Mouse (Mus musculus) liver, embryonic 13.5 days (tissue): ENCODE measurements around the gene Wdr20. TPM values are rescaled to one million over a fixed set of nuclear protein-coding genes. Genes with fewer than 3 reads are reported as not detected.

Experiments
- ATAC-seq: fragments of 200-750 bp; cut with Nextera tagmentation; 2 replicates; pipeline ENCODE4 v1.8.0; 2017; ENCODE audit warnings: low read depth, mild to moderate bottlenecking, moderate number of reproducible peaks, moderate library complexity
- DNase-seq: peaks from one replicate; pipeline ENCODE4 v3.0.0; 2022
- H3K27ac ChIP-seq: fragments of 300-500 bp; sonication (generic); 2 replicates; pipeline ENCODE4 v1.5.1; 2015; ENCODE audit warnings: moderate library complexity, mild to moderate bottlenecking, inconsistent platforms
- H3K27me3 ChIP-seq: fragments of 300-500 bp; sonication (generic); 2 replicates; pipeline ENCODE4 v1.6.1; 2015; ENCODE audit warnings: mild to moderate bottlenecking, inconsistent platforms
- H3K36me3 ChIP-seq: fragments of 300-500 bp; sonication (generic); 2 replicates; pipeline ENCODE4 v1.6.1; 2015; ENCODE audit warnings: mild to moderate bottlenecking, inconsistent platforms
- H3K4me1 ChIP-seq: fragments of 300-500 bp; sonication (generic); replicated peaks from 2 replicates; pipeline ENCODE4 v1.6.1; 2015; ENCODE audit warnings: inconsistent platforms
- H3K4me2 ChIP-seq: fragments of 300-500 bp; sonication (generic); 2 replicates; pipeline ENCODE4 v1.6.1; 2015; ENCODE audit warnings: inconsistent platforms, mild to moderate bottlenecking, moderate library complexity
- H3K4me3 ChIP-seq: fragments of 300-500 bp; sonication (generic); replicated peaks from 2 replicates; pipeline ENCODE4 v1.5.1; 2015; ENCODE audit warnings: mild to moderate bottlenecking, inconsistent platforms
- H3K9ac ChIP-seq: fragments of 300-500 bp; sonication (generic); 2 replicates; pipeline ENCODE4 v1.6.1; 2015; ENCODE audit warnings: mild to moderate bottlenecking, inconsistent platforms
- H3K9me3 ChIP-seq: fragments of 300-500 bp; sonication (generic); replicated peaks from 2 replicates; pipeline ENCODE4 v1.6.1; 2016; ENCODE audit warnings: inconsistent platforms
- WGBS: fragments of 180-500 bp; shearing (Covaris S2); methylation state at CpG from one replicate; pipeline ENCODE4 v1.1.7; 2015; ENCODE audit not compliant: insufficient replicate concordance; 5-methylcytosine and 5-hydroxymethylcytosine counted together
- polyA plus RNA-seq: library from polyadenylated mRNA; unstranded; fragments of >200 nt; fragmentation: Nextera tagmentation; extraction: Ambion mirVana; gene quantifications from 2 replicates; pipeline ENCODE4 v1.2.1, GENCODE M21; 2015

Wdr20 gene
- polyA plus RNA-seq, 1 experiment from 2014 or later = 9.4 TPM

- H3K36me3 ChIP-seq = no peaks in the 10 kb centered on the region
- under 1% methylated on average over 42 of the region's 42 CpGs for WGBS
- H3K9ac ChIP-seq = peak overlapping the region; percentile 78
- peaks cover 43% of the 10 kb centered on the region for H3K4me1 ChIP-seq
- peak overlapping the region; percentile 94 for H3K4me2 ChIP-seq
- H3K4me3 ChIP-seq = peak overlapping the region; percentile 70
- peak; percentile 62 for ATAC-seq
- no peaks in the 10 kb centered on the region for H3K9me3 ChIP-seq
- no peaks in the 10 kb centered on the region; the same call in none of the 2 replicates for H3K27me3 ChIP-seq
- H3K27ac ChIP-seq = peak overlapping the region; percentile 85
- DNase-seq = no peak
Measured at GRCm38 (mm10) chr12:110844227-110845130, 106.7 kb downstream of the Wdr20 start.

- WGBS = under 1% methylated on average over 36 of the region's 36 CpGs
- DNase-seq = peak; percentile 96
- Histone ChIP-seq H3K27me3 (no peaks in the 10 kb centered on the region), H3K9ac (peak overlapping the region; percentile 78), H3K4me1 (peaks cover 44% of the 10 kb centered on the region), H3K9me3 (no peaks in the 10 kb centered on the region), H3K36me3 (no peaks in the 10 kb centered on the region), H3K4me2 (peak overlapping the region; percentile 94), H3K4me3 (peak overlapping the region; percentile 70), H3K27ac (peak overlapping the region; percentile 85)
- ATAC-seq = peak; percentile 93
Measured at GRCm38 (mm10) chr12:110845131-110845880, 107.6 kb downstream of the Wdr20 start.

DNA sequence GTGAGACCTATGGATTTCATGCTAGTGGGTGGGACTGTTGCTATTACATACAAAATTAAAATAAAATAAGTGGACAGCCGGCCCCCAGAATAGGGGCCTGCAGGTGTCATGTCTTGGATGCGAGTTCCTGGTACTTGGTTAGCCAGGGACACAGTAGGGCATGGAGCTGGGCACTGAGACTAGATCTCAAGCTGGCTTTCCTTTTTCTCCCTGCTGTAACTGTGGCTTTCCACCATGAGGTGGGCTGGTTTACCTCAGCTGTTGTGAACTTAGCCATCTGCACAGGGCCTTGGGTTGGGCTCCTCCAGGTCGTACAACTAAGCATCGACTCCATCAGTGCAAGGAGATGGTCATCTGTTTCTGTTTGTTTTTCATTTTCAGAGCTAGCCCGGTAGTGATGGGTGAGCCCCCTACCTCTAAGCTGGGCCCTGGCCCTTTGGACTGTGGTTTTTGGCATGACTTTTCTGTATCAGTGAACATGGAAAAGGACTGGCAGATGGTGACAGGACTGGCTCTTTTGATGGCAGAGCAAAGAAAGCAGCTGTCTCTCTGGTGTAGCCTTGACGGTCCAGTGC, 108.5 kb downstream of the Wdr20 start:
- Histone ChIP-seq H3K27me3 (no peaks in the 10 kb centered on the region), H3K9ac (peak overlapping the region; percentile 73), H3K4me1 (peaks cover 51% of the 10 kb centered on the region), H3K4me3 (peak overlapping the region; percentile 70), H3K9me3 (no peaks in the 10 kb centered on the region), H3K4me2 (peak overlapping the region; percentile 94), H3K36me3 (no peaks in the 10 kb centered on the region), H3K27ac (peak overlapping the region; percentile 62; the same call in 1 of the 2 replicates)
- WGBS = 74% methylated on average over 6 of the region's 6 CpGs
- ATAC-seq (no peak), DNase-seq (no peak)

- Histone ChIP-seq H3K9ac (peak within 1 kb of the TSS; percentile 88), H3K9me3 (no peaks in the 10 kb centered on the region), H3K4me1 (peaks cover 53% of the 10 kb centered on the region), H3K27me3 (no peaks in the 10 kb centered on the region), H3K36me3 (no peaks in the 10 kb centered on the region), H3K4me2 (peak within 1 kb of the TSS; percentile 81), H3K27ac (peak within 1 kb of the TSS; percentile 82), H3K4me3 (peak within 1 kb of the TSS; percentile 83)
- WGBS = under 1% methylated on average over 89 of the region's 89 CpGs
- DNase-seq = peak; percentile 72
- ATAC-seq = peak; percentile 64
Measured at GRCm38 (mm10) chr12:110850010-110850928, 112.5 kb downstream of the Wdr20 start, which contains the start of gene Zfp839. Zfp839 (plus strand) TSS chr12:110850253.

DNA sequence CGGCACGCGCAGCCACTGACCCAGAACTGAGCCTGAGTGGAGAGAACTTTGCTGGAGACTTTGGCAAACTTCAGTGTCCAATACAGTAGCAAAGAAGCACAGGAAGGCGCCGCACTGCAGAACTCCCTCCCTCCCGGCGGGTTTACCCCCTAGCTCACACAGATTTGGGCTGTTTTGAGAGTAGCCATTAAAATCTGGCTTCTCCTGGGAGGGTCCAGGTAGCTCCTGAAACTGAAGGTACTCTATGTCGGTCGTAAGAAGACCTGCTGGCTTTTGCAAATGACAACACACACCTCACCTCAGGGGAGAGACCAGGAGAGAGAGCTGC, 113.1 kb downstream of the Wdr20 start:
- WGBS = 9% methylated on average over 9 of the region's 9 CpGs
- peak overlapping the region; percentile 88 for H3K9ac ChIP-seq
- H3K4me3 ChIP-seq = peak overlapping the region; percentile 83
- peaks cover 53% of the 10 kb centered on the region for H3K4me1 ChIP-seq
- no peak for DNase-seq
- peaks cover 6% of the 10 kb centered on the region; the same call in 1 of the 2 replicates for H3K36me3 ChIP-seq
- no peaks in the 10 kb centered on the region for H3K9me3 ChIP-seq
- ATAC-seq = peak; percentile 7; the same call in 1 of the 2 replicates
- H3K27me3 ChIP-seq = no peaks in the 10 kb centered on the region
- H3K27ac ChIP-seq = peak overlapping the region; percentile 82
- H3K4me2 ChIP-seq = peak overlapping the region; percentile 81

DNA sequence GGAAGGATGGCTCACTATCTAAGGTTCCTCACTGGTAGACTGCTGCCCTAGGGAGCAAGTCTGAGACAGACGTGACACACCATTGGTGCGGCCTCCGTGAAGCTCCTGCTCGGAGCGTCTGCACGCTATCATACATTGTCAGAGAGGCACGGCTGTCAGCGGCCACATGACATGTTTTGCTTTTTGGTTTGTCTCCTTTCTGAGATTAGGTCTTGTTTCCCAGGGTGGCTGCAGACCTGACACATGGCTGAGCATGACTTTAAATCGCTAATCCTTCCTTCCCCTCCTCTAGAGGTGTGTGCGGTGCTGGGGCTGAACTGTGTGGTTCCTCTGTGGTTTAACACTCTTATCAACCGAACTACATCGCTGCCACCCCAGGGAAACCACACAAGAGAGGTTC, 113.7 kb downstream of the Wdr20 start:
- H3K27me3 ChIP-seq = no peaks in the 10 kb centered on the region
- 12% methylated on average over 12 of the region's 12 CpGs for WGBS

GRCm38 (mm10) chr12:110851923-110852322, 114.2 kb downstream of the Wdr20 start:
- ATAC-seq (no peak), DNase-seq (no peak)
- Histone ChIP-seq H3K4me1 (peaks cover 56% of the 10 kb centered on the region), H3K27ac (peak overlapping the region; percentile 82; the same call in 1 of the 2 replicates), H3K27me3 (no peaks in the 10 kb centered on the region), H3K36me3 (peaks cover 6% of the 10 kb centered on the region; the same call in 1 of the 2 replicates), H3K4me2 (peak overlapping the region; percentile 81), H3K9me3 (no peaks in the 10 kb centered on the region), H3K9ac (peak overlapping the region; percentile 88; the same call in 1 of the 2 replicates), H3K4me3 (no peak overlapping the region)
- 22% methylated on average over 1 of the region's 1 CpGs for WGBS

More for the DNA sequence above, 113.7 kb downstream of the Wdr20 start:
- peaks cover 6% of the 10 kb centered on the region; the same call in 1 of the 2 replicates for H3K36me3 ChIP-seq
- H3K9me3 ChIP-seq = no peaks in the 10 kb centered on the region
- peak overlapping the region; percentile 82 for H3K27ac ChIP-seq
- peak overlapping the region; percentile 88 for H3K9ac ChIP-seq
- H3K4me2 ChIP-seq = peak overlapping the region; percentile 81
- DNase-seq (peak; percentile 53), ATAC-seq (peak; percentile 78)
- peaks cover 52% of the 10 kb centered on the region for H3K4me1 ChIP-seq
- H3K4me3 ChIP-seq = peak overlapping the region; percentile 83

Other genes with a start within 250 kb of the Wdr20 start
- 11.1 and 13.5 TPM in 2 replicates for gene Dync1h1, start 136.5 kb upstream of the Wdr20 start, polyA plus RNA-seq
- not detected in 2 replicates for gene 1700001K19Rik, start 55.3 kb upstream of the Wdr20 start, polyA plus RNA-seq
- 1,126 and 1,282 TPM in 2 replicates for gene Hsp90aa1, start 35.2 kb upstream of the Wdr20 start, polyA plus RNA-seq
- gene Mok, start 103.0 kb downstream of the Wdr20 start, polyA plus RNA-seq = 0.33 and 0.46 TPM in 2 replicates
- gene Zfp839, start 112.3 kb downstream of the Wdr20 start, polyA plus RNA-seq = 1.6 TPM in 2 replicates
- gene Cinp, start 151.2 kb downstream of the Wdr20 start, polyA plus RNA-seq = 91.0 and 100 TPM in 2 replicates
- gene Tecpr2, start 151.3 kb downstream of the Wdr20 start, polyA plus RNA-seq = 1.7 and 1.9 TPM in 2 replicates
- gene Ankrd9, start 241.1 kb downstream of the Wdr20 start, polyA plus RNA-seq = 54.2 and 57.6 TPM in 2 replicates